Mouse (Mus musculus) urinary bladder, postnatal 4 days (tissue): ENCODE data around the gene Ctbp1.

Experiments
- DNase-seq, 2 experiments: peaks; one replicate each; pipeline ENCODE4 v3.0.0; 2021 to 2022; ENCODE audit warnings: low spot score in 2 of 2

The Ctbp1 gene

DNA sequence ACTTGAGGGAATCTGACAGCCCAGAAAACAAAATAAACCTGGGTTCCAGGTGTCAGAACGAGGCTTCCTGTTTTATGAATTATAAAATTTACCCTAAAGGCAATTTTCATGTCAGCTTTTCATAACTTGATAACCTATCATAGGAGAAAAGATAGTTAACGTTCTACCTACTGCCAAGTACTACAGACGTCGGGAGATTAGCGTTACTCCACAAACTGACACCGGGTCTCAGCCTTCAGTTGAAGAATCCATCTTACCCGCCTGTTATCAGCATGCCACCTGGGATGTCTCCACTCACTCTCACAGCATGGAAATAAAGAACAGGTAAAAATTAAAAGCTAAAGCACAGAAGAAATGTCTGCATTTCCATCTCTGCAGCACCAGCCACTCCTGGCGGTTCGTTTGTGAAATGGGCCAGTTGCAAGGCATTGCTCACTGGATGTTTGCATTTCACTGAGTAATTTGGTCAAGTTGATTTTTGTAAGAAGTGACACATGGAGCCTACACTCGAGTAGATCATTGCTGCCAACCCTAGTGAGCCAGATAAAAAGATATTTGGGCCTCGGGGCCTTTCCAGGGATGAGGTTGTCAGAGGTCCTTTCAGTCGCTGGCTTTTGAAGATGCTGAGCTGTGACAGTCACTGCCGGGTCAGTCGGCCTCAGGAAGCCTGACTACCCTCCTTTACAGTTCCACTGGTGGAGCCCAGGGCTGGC, 66.1 kb downstream of the Ctbp1 start:
- DNase-seq, result no peak

DNA sequence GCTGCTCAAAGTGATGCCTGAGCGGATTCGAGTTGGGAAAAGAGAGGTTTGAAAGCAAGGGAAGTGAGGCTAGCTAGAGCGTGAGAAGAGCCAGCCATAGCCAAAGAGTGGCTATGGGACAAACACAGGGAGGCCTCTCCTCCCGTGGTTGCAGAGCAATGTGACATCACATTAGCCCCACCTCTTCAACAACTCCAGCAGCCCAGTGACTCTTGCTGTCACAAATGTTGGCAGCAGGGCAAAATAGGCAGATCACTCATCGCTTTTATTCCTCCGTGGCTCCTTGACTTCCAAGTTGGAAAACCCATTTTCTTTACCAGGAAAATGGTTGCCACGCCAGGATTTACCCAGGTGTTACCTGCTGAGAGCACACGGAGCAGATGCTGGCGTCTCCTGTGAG, 67.7 kb downstream of the Ctbp1 start:
- no peak for DNase-seq

DNA sequence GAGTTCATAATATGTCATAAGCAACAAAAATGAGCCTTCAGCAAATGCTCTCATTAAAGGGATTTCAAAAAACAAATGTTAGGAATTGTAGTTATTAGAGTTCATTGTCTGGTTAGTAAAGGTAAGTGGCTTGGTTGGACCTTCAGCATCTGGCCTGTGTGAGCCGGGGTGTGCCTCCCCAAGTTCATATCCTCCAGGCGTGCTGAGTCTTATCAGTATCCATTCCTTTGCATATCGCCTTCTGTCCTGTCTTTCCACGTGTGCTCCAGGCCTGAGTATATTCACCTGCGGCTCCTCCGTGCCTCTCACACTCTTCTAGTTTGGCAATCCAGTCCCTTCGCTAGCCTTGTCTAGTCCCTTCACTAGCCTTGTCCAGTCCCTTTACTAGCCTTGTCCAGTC, 68.5 kb downstream of the Ctbp1 start:
- no peak for DNase-seq

DNA sequence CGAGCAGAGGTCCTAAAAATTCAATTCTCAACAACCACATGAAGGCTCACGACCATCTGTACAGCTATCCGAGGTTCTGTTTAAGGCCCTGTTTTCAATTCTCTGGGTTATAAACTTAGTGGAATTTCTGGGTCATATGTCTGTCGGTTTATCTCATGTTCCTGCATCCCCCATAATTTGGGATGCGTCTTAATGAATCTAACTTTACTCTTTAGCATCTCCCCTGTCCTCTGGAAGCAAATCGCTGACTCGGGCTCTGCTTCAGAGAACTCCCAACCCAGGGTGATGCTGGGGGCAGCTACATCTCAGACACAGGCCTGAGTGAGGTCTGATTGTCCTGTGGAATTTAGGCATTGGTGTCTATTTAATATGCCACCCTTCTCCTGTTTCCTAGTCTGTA, 70.5 kb downstream of the Ctbp1 start:
- no peak for DNase-seq

DNA sequence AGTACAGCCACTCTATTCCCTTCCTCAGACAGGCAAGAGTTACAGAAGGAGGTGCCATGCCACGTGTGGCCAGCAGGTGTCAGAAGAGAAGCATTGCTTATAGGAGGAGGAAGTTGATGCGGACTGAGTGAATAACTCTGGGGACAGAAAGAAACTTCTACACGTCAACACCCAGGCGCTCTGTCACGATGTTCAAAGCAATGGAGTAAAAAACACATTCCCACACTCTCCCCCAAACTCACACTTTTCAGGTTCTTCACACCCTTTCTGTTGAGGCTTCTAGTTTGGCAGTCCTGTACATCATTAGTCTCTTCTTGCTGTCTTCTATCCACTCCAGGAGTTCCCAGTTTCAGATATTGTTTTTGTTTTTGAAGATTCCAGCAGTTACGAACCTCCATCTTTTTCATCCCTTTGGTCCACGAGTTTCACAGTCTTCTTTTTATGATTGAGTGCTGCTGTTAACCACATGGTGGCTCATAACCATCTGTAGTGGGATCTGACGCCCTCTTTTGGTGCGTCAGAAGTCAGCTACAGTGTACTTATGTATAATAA, 71.0 kb downstream of the Ctbp1 start:
- peak; percentile 69 to 85 for DNase-seq

DNA sequence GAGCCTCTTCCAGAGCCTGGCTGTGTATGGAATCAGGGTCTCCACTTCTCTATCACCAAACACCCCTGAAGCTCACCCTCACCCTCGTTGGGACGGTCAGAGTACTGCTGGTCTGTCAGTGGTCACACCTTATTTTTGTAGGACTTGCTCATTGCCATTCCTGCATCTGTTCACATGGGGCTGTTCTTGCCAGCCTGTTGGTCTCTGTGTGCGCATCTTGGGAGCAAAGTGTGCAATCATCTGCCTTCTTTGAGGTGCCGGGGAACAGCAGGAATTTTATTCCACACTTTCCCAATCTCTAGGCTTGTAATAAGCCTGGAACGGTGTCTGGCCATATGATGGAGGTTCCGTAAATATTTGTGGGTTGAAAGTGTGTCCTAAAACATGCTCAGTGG, 71.6 kb downstream of the Ctbp1 start:
- no peak for DNase-seq

DNA sequence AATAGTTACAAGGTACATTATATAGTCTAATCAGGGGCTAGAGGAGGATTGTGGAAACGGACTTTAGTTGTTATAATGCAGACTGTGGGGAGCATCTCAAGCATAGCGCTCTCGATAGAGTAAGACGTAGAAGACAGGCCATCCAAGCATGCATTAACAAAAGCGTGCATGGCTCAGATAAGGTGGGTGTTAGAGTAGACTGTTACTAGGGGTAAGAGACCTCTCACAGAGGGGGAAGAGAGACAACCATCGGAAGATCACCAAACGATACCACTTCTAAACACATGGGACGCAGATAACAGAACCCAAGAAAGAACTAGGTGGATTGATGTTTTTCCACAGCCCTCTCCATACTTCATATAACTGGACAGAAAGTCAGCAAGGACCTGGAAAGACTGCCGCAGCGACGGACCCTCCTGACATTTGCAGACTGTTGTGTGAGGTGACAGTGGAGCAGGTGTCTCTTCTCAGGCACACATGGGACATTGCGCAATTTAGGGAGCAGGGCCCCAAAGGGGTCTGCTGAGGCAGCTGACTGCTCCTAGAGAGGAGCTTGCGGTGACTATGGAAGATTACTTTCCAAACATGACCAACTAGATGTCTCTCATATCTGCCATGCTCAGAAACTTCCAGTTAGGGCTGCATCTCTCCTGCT, 72.2 kb downstream of the Ctbp1 start:
- no peak for DNase-seq

DNA sequence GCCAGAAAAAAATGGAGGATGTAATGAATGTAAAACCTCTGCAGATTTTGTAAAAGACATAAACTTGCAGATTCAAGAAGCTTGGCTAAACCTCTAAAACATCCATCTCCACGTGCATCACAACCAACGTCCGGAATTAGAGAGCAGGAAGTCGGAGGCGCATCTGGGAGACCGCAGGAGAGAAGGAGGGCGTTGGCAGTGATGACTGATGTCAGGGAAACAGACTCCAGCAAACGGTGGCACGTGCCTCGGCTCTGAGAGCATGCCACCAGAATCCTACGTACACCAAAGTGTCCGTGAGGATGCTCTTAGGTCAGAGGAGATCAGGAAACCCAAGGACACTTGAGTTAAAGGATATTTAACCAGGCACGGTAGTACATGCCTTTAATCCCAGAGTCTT, 73.1 kb downstream of the Ctbp1 start:
- no peak for DNase-seq

DNA sequence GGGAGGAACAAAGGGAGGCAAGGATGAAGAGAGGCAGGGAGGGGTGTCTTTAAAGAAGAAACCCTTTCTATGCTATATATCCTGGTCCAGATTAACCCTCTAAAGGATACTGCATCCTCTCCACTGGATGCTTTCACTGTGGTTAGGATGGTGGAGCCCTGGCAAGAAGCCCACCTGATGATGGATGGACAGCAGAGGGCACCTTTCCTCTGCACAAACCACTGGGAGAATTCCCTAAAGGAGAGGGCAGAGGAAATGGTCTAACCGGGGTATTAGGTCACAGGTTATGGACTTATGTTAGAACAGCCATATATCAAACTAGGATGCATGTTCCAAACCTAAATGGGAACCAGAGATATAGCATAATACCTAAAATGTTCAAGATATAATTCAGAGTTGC, 74.7 kb downstream of the Ctbp1 start:
- DNase-seq, result no peak
